15 mouse cellular contexts compared by ENCODE assay signal in genomic region chr15:40351473-40351872, GRCm38 (mm10).
"Had no signal": no experiment of that assay in that cellular context is flagged by ENCODE, and none has a peak within 500 bp of the region (broad histone marks: within the 10 kb centered on the region; RNA-seq: fewer than 3 reads in every experiment).

No protein-coding gene starts in this region.

- H3K4me1 ChIP-seq: limb, embryonic 12.5 days; liver, embryonic 13.5 days; megakaryocyte, embryonic 14.5 days; midbrain, embryonic 12.5 days; neural tube, embryonic 13.5 days had no signal

- H3K27me3 ChIP-seq: limb, embryonic 12.5 days; liver, embryonic 13.5 days; megakaryocyte, embryonic 14.5 days; midbrain, embryonic 12.5 days; neural tube, embryonic 13.5 days had no signal

- H3K36me3 ChIP-seq: limb, embryonic 12.5 days; liver, embryonic 13.5 days; midbrain, embryonic 12.5 days; neural tube, embryonic 13.5 days had no signal

- H3K27ac ChIP-seq: limb, embryonic 12.5 days; liver, embryonic 13.5 days; macrophage; midbrain, embryonic 12.5 days; neural tube, embryonic 13.5 days had no signal

- H3K9ac ChIP-seq: limb, embryonic 12.5 days; liver, embryonic 13.5 days; liver, postnatal 0 days; midbrain, embryonic 12.5 days; neural tube, embryonic 13.5 days had no signal

- H3K9me3 ChIP-seq: limb, embryonic 12.5 days; liver, embryonic 13.5 days; megakaryocyte, embryonic 14.5 days; midbrain, embryonic 12.5 days; neural tube, embryonic 13.5 days had no signal

- DNase-seq: kidney, adult 8-10 months; kidney, postnatal 25 days; layer of hippocampus, adult 9-11 months; layer of hippocampus, postnatal 36 days; liver; liver, embryonic 13.5 days; liver, postnatal 0 days; right cerebral cortex, postnatal 14 days had no signal

- H3K4me3 ChIP-seq: limb, embryonic 12.5 days; liver, embryonic 13.5 days; megakaryocyte, embryonic 14.5 days; midbrain, embryonic 12.5 days; neural tube, embryonic 13.5 days had no signal

- ATAC-seq: intestine, postnatal 0 days; liver, postnatal 0 days; midbrain, embryonic 16.5 days had no signal

- H3K4me2 ChIP-seq: limb, embryonic 12.5 days; liver, embryonic 13.5 days; midbrain, embryonic 12.5 days; neural tube, embryonic 13.5 days had no signal
